In genomic region chr14:46276926-46277831, GRCm38 (mm10) we compare ENCODE assay signal across 27 mouse cellular contexts.
DNase-seq lines count a peak whose midpoint lies in the region; ATAC-seq and TF ChIP-seq lines count a peak whose summit lies in the region.
"Had no signal": no experiment of that assay in that cellular context is flagged by ENCODE, and none has a peak within 500 bp of the region (broad histone marks: within the 10 kb centered on the region; RNA-seq: fewer than 3 reads in every experiment).

No protein-coding gene starts in this region.

- no peak for ATAC-seq in kidney, embryonic 15.5 days (replicated peaks; ENCODE audit: low FRiP score)
- ATAC-seq in lung, embryonic 14.5 days (ENCODE audit: insufficient read depth): no peak
- no peak for ATAC-seq in CD4-positive, CD25-positive, alpha-beta regulatory T cell, adult 4 months
- ATAC-seq: forebrain, embryonic 13.5 days; inflammation-experienced regulatory T-cells, adult 6 months had no signal

- no peak overlapping the region for H3K4me2 ChIP-seq in kidney, embryonic 15.5 days
- H3K4me2 ChIP-seq in lung, embryonic 14.5 days: no peak overlapping the region
- H3K4me2 ChIP-seq: embryonic facial prominence, embryonic 13.5 days; forebrain, embryonic 13.5 days; hindbrain, embryonic 14.5 days; liver, embryonic 13.5 days; midbrain, embryonic 11.5 days; neural tube, embryonic 15.5 days; stomach, embryonic 15.5 days had no signal

- H3K36me3 ChIP-seq in kidney, embryonic 15.5 days: no peaks in the 10 kb centered on the region
- no peaks in the 10 kb centered on the region for H3K36me3 ChIP-seq in lung, embryonic 14.5 days (ENCODE audit: insufficient read depth)
- H3K36me3 ChIP-seq: embryonic facial prominence, embryonic 13.5 days; heart, embryonic 10.5 days; liver, embryonic 13.5 days; neural tube, embryonic 15.5 days; stomach, embryonic 15.5 days had no signal

- H3K9me3 ChIP-seq in kidney, embryonic 15.5 days (replicated peaks): no peaks in the 10 kb centered on the region
- no peaks in the 10 kb centered on the region for H3K9me3 ChIP-seq in lung, embryonic 14.5 days (ENCODE audit: low read depth, low read length)
- H3K9me3 ChIP-seq: embryonic facial prominence, embryonic 13.5 days; forebrain, embryonic 13.5 days; heart, embryonic 10.5 days; liver, embryonic 13.5 days; neural tube, embryonic 15.5 days; stomach, embryonic 15.5 days had no signal

- H3K27ac ChIP-seq in kidney, embryonic 15.5 days: no peak overlapping the region
- H3K27ac ChIP-seq in lung, embryonic 14.5 days (ENCODE audit: low read depth): no peak overlapping the region
- H3K27ac ChIP-seq: embryonic facial prominence, embryonic 13.5 days; forebrain, embryonic 13.5 days; gastrocnemius, adult 2 months; heart, embryonic 10.5 days; hindbrain, embryonic 14.5 days; liver, embryonic 13.5 days; neural tube, embryonic 15.5 days; stomach, embryonic 15.5 days had no signal

- H3K9ac ChIP-seq in kidney, embryonic 15.5 days: no peak overlapping the region
- H3K9ac ChIP-seq in lung, embryonic 14.5 days: no peak overlapping the region
- H3K9ac ChIP-seq: embryonic facial prominence, embryonic 13.5 days; forebrain, embryonic 13.5 days; hindbrain, embryonic 14.5 days; liver, embryonic 13.5 days; neural tube, embryonic 15.5 days; stomach, embryonic 15.5 days had no signal

- peak; percentile 72 for DNase-seq in kidney, adult 9 months
- peak; percentile 17 for DNase-seq in lung, embryonic 14.5 days
- DNase-seq in lung, postnatal 4 days: no peak
- peak; percentile 60 for DNase-seq in lung, postnatal 25 days (ENCODE audit: low spot score)
- DNase-seq in cerebellum, postnatal 4 days (ENCODE audit: low spot score in 2 of 2): no peak
- DNase-seq: adrenal gland, adult 8-10 months; B cell, adult 2 months; cerebellum, adult 11-12 months; cerebellum, postnatal 14 days; gastrocnemius, adult 2 months; heart, postnatal 4 days; layer of hippocampus, postnatal 36 days; liver, embryonic 13.5 days; right cerebral cortex, adult 18-20 months; right cerebral cortex, postnatal 4 days; thymus, postnatal 4 days had no signal

- 91% methylated on average over 6 of the region's 6 CpGs for WGBS in kidney, embryonic 15.5 days
- WGBS in lung, embryonic 14.5 days: 67% methylated on average over 6 of the region's 6 CpGs

- H3K27me3 ChIP-seq in kidney, embryonic 15.5 days: no peaks in the 10 kb centered on the region
- no peaks in the 10 kb centered on the region for H3K27me3 ChIP-seq in lung, embryonic 14.5 days (ENCODE audit: insufficient read depth, low read length)
- H3K27me3 ChIP-seq: embryonic facial prominence, embryonic 13.5 days; forebrain, embryonic 13.5 days; liver, embryonic 13.5 days; neural tube, embryonic 15.5 days; stomach, embryonic 15.5 days had no signal

- H3K4me3 ChIP-seq in kidney, embryonic 15.5 days (replicated peaks): no peak overlapping the region
- H3K4me3 ChIP-seq in lung, embryonic 14.5 days (ENCODE audit: low read depth, low read length): no peak overlapping the region
- H3K4me3 ChIP-seq: embryonic facial prominence, embryonic 13.5 days; erythroblast, embryonic 14.5 days; forebrain, embryonic 13.5 days; gastrocnemius, adult 2 months; heart, embryonic 10.5 days; liver, embryonic 13.5 days; neural tube, embryonic 15.5 days; stomach, embryonic 15.5 days had no signal

- H3K4me1 ChIP-seq in kidney, embryonic 15.5 days: no peaks in the 10 kb centered on the region
- H3K4me1 ChIP-seq in lung, embryonic 14.5 days (ENCODE audit: insufficient read depth): no peaks in the 10 kb centered on the region
- H3K4me1 ChIP-seq: forebrain, embryonic 13.5 days; heart, embryonic 10.5 days; liver, embryonic 13.5 days; neural tube, embryonic 15.5 days; stomach, embryonic 15.5 days had no signal

- no peak for TF ChIP-seq CTCF in lung, embryonic 14.5 days (IDR thresholded peaks at IDR 0.05; ENCODE audit: low read depth)

Comparison
In these comparisons a context has a peak if more than half of its experiments do, and no peak if none do; other contexts are left out.
1. DNase-seq: peak in kidney, adult 9 months (single experiment), lung, embryonic 14.5 days (single experiment) and lung, postnatal 25 days (single experiment); none in lung, postnatal 4 days (0 of 2) and cerebellum, postnatal 4 days (0 of 2).